Mouse (Mus musculus) layer of hippocampus, adult 9-10 months (tissue): ENCODE data around the gene Lrrc8c.

Experiments used
- DNase-seq: peaks from one replicate; pipeline ENCODE4 v3.0.0; 2022; ENCODE audit warnings: low spot score

The Lrrc8c gene

GRCm38 (mm10) chr5:105501136-105501535 is 18.1 kb upstream of the Lrrc8c start:
- DNase-seq = no peak

- no peak for DNase-seq
These were observed 10.4 kb upstream of the Lrrc8c start for GRCm38 (mm10) chr5:105508813-105509212.

- DNase-seq = no peak
These were observed 6.9 kb upstream of the Lrrc8c start for GRCm38 (mm10) chr5:105512297-105512696.

GRCm38 (mm10) chr5:105515532-105515931 is 3.7 kb upstream of the Lrrc8c start:
- DNase-seq = no peak

- no peak for DNase-seq
These were observed 2.9 kb upstream of the Lrrc8c start for GRCm38 (mm10) chr5:105516290-105516689.

DNA sequence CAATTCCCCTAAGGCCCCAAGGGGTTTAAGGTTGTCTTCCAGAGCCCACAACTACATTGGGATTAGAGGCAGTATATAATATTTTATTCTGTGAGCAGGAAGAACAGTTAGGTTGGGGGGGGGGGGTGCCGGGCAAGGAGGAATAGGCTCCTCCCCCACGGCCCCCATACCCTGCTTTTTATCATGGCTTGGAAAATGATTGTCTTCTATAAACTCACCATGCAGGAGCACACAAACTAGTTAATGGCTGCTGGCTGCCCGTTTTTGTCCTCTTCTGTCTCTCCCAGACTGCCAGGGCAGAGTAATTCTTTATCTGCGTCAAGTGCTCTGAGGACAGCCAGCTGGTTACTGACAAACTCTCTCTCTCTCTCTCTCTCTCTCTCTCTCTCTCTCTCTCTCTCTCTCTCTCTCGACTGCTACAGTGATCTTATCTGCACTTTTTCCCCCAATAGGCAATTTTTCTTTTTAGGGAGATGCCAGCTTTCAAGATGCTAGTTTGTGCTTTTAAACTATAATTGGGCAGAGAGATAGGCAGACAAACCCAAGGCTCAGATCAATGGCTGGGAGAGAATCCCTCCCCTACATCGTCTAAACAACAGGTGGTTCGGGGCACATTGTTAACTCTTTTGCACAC is 1.1 kb upstream of the Lrrc8c start:
- no peak for DNase-seq

GRCm38 (mm10) chr5:105518626-105519095 is 527 bp upstream of the Lrrc8c start:
- no peak for DNase-seq

GRCm38 (mm10) chr5:105519976-105520300 is 750 bp downstream of the Lrrc8c start:
- no peak for DNase-seq

- DNase-seq = no peak
These were observed 1.3 kb downstream of the Lrrc8c start for GRCm38 (mm10) chr5:105520442-105520965.

DNA sequence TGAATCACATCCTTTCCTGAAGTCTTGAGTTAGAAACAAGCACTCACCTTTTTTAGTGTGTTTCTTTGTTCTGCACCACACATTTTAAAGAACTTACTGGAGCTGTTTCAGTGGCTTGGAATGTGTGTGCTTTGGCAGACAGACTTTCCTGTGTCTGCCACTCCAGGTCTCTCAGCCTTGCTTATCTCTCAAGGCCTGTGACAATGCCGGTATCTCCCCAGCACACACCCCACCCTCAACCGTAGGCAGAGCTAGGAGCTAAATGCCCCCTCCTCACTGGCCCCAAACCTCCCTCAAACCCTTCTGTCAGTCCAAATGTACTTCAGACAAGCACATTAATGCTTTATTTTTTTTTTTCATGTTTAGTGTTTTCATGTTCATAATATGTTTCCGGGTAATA is 4.3 kb downstream of the Lrrc8c start:
- DNase-seq = no peak

- no peak for DNase-seq
These were observed 5.8 kb downstream of the Lrrc8c start for GRCm38 (mm10) chr5:105525004-105525403.

DNA sequence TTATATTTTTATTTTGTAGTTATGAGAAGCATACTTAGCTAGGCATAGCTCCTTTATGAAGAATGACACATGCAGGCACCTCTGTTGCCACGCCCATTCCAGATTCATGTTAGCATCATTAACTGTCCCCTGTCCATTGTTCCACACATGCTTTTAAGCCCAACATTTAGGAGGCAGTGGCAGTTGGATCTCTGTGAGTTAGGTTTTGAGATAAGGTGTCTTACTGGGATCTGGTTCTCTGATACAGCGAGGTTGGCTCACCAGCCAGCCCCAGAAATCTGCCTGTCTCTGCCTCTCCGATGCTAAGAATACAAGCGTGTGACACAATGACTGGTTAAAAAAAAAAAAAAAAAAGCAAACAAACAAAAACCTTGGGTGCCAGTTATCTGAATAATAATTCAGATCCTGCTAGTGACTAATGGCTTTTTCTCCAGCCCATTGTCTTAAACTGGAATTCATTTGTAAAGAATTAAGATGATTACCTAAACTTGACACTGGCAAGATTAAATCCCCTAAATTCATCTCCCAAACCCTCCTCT is 7.0 kb downstream of the Lrrc8c start:
- no peak for DNase-seq

DNA sequence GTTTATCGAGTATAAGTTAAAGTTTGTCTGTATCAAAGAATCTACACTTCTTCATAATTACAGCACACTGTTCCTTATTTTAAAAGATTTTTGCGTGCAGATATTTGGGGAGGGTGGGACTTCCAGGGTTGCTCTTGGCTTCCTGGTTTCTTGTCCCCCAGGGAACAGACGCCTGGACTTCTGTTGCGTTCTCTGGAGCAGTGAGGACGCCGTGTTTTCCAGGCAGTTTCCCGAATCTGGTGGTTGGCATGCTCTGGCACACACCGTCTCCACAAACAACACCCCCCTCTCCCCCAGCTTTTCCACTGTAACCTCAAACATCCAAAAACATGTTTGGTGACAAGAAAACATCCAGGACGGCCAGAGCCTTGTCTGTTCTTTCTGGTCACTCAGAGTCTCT is 7.6 kb downstream of the Lrrc8c start:
- no peak for DNase-seq

- no peak for DNase-seq
These were observed 8.5 kb downstream of the Lrrc8c start for GRCm38 (mm10) chr5:105527477-105528331.

- no peak for DNase-seq
These were observed 11.4 kb downstream of the Lrrc8c start for GRCm38 (mm10) chr5:105530576-105530975.

DNA sequence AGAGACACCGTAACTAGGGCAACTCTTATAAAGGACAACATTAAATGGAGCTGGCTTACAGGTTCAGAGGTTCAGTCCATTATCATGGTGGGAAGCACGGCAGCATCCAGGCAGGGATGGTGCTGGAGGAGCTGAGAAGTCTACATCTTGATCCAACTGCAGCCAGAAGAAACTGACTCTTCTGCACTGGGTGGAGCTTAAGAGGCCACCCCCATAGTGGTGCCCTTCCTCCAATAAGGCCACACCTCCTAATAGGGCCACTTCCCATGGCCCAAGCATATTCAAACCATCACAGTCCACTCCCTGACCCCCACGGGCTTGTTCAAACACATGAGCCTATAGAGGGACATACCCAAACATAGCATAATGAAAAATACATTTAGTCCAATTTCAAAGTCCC is 16.0 kb downstream of the Lrrc8c start:
- no peak for DNase-seq

GRCm38 (mm10) chr5:105536172-105536571 is 17.0 kb downstream of the Lrrc8c start:
- no peak for DNase-seq

DNA sequence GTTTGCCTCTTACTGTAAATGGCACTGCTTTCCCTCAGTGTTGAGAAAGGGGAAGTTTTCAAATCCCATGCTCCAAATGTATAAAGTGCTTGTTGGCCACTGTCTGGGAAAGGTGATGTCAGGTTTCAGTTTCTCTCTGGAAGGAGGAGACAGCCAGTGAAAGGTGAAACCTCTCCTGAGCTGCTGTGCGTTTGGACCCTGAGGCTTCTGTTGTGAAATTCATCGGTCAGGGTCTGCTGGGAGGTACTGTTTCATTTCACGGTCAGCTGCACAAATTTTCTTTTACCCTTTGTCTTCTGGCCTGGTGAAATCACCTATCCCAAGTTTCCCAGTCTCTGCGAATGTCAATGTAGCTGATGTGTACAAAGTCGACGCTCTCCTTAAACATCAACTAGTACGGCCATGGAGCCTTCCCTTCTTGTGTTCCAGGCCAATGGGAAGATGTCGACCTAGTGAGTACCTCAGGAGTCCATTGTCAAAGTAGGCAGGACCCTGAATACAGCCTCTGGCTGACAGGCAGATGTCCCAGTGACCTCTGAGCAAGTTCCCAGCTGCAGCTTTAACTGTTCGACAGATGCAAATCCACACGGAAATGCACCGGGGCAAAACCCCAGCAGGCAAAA is 18.0 kb downstream of the Lrrc8c start:
- no peak for DNase-seq

GRCm38 (mm10) chr5:105541051-105541450 is 21.9 kb downstream of the Lrrc8c start:
- no peak for DNase-seq

DNA sequence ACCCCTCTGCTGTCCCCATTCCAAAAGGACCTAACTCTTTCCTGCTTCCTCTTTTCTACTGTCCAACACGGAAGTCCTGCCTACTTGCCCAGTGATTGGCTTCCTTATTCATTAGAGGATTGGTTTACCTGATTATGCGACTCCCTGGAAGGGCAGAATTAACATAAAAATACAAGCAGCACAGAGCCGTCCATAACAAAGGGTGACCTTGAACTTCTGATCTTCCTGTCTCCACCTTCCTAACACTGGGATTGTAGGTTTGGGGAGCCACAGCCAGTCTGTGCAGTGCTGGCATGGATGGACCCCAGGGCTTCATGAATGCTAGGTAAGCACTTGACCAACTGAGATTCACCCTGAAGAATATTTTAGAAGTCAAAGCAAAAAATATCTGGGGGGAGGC is 25.9 kb downstream of the Lrrc8c start:
- no peak for DNase-seq

DNA sequence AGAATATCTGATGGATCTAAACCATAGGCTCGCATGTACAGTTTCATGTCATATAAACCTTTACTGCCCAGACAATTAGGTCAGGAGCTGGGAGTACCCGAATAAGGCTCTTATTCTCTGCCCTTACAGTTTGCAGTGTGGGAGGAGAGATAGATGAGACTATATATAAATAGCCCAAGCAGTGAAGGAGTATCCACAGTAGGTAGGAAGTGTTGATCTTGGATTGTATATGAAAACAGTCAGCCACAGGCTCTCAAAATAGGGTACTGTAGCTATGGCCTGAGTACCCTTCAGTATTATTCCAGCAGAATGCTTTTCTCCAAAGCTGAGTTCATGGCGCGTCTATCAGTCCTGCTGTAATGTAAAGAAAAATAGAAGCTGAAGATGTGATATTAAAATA is 27.9 kb downstream of the Lrrc8c start:
- DNase-seq = no peak

DNA sequence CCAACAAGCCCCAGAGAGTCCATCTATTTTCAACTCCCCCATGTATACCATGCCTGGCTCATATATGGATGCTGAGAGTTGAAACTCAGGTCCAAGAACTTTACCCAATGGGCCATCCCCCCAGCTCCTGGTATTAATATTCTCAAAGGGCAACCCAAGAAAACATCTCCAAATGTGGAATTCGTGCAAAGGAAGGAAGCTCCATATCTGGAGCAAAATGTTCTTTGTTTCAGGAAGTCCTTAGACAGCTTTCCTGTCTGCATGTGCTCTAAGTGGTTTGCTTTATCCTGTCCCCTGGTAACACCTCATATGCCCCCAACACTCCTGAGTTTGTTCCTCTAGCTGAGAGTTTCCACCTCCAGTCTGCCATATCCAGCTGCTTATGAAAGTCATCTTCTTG is 32.6 kb downstream of the Lrrc8c start:
- no peak for DNase-seq

DNA sequence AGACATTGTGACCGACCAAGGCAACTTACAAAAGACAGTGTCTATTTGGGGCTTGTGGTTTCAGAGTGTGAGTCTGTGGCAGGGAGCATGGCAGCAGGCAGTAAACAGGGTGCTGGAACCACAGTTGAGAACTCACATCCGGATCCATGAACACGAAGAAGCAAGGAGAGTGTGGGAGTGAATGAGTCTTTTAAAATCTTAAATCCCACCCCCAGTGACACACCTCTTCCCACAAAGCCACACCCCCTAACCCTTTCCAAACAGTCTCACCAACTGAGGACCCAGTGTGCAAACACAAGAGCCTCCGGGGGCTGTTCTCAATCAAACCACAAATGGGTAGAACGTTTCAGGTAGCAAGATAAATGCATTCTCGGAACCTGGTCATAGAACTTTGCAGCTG is 37.1 kb downstream of the Lrrc8c start:
- no peak for DNase-seq
